Comparison of ENCODE assay signal across 8 mouse cellular contexts in the genomic region with DNA sequence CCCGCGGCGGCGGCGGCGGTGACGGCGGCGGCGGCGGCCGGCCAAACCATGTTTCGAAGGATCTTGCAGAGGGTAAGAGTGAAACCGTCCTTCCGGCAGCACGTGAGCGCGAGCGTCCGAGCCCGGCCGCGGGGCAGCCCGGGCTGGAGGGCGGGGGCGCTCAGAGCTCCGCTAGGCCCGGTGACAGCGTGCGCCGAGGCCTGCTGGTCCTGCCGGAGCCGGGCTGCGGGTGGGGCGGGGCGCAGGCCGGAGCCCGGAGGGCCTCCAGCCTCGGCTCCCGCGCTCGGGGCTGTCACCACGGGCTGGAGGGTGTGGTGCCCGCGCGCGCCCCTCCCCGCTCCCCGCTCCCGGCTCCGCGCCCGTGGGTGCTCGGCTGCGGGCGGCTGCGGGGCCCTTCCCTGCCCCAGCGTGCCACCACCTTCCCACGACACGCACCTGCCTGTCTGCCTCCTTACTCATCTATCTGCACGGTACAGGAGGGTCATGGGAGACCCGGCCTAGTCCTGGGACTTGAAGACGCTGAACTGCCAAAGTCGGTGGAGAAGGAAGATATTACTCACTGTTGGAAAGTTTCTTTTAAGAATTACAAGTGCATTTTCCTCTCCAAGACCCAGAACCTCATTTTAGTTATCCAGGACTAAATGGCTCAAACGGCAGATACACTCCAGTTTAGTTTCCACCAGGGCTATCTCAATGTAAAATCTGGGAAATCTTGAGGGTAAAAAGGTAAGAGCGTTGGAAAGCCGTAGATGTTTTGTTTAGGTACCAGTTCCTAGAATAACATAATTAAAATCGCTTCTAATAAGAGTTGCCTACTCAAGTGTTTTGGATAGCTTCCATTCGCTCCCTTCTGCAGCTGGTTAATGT. TPM values are rescaled to one million over a fixed set of nuclear protein-coding genes. Genes with fewer than 3 reads are reported as not detected.
DNase-seq lines count a peak whose midpoint lies in the region; ATAC-seq and TF ChIP-seq lines count a peak whose summit lies in the region.

No protein-coding gene starts in this region.

- WGBS in embryonic facial prominence, embryonic 11.5 days, result 6% methylated on average over 51 of the region's 69 CpGs
- WGBS in midbrain, embryonic 12.5 days, result 7% methylated on average over 48 of the region's 69 CpGs

- peak; percentile 87 for ATAC-seq in embryonic facial prominence, embryonic 11.5 days (replicated peaks; ENCODE audit: insufficient number of reproducible peaks, low FRiP score, low TSS enrichment, low read depth)
- peak; percentile 88 for ATAC-seq in midbrain, embryonic 12.5 days (ENCODE audit: low FRiP score, low read depth)

- intact Hi-C loops in left cerebral cortex, adult 2 months (cut with DNase I), result loop anchor here (5.0 kb wide), 1 partner anchor 379 kb away; a partner anchor contains a TSS

- no peaks in the 10 kb centered on the region for H3K36me3 ChIP-seq in embryonic facial prominence, embryonic 11.5 days (replicated peaks; ENCODE audit: control insufficient read depth, insufficient read depth, low read depth, low read length)
- no peaks in the 10 kb centered on the region for H3K36me3 ChIP-seq in midbrain, embryonic 12.5 days

- peak overlapping the region; percentile 89 for H3K27ac ChIP-seq in left cerebral cortex, adult 2 months
- H3K27ac ChIP-seq in embryonic facial prominence, embryonic 11.5 days (replicated peaks; ENCODE audit: low read depth, low read length), result peak overlapping the region; percentile 75
- H3K27ac ChIP-seq in midbrain, embryonic 12.5 days (replicated peaks), result peak overlapping the region; percentile 93

- no peaks in the 10 kb centered on the region for H3K4me1 ChIP-seq in embryonic facial prominence, embryonic 11.5 days (ENCODE audit: control insufficient read depth, insufficient read depth, low read length)
- peaks cover 15% of the 10 kb centered on the region for H3K4me1 ChIP-seq in midbrain, embryonic 12.5 days

- peak overlapping the region; percentile 75 for H3K9ac ChIP-seq in embryonic facial prominence, embryonic 11.5 days (replicated peaks; ENCODE audit: low read length)
- peak overlapping the region; percentile 81 for H3K9ac ChIP-seq in midbrain, embryonic 12.5 days (replicated peaks)

- no peaks in the 10 kb centered on the region for H3K27me3 ChIP-seq in embryonic facial prominence, embryonic 11.5 days (ENCODE audit: control insufficient read depth, insufficient read depth, low read length)
- H3K27me3 ChIP-seq in midbrain, embryonic 12.5 days, result no peaks in the 10 kb centered on the region

- peak in 1 of 2 experiments; percentile 53 for DNase-seq in left cerebral cortex, adult 2 months (ENCODE audit: extremely low spot score in 1 of 2, low spot score in 2 of 2)
- no peak for DNase-seq in left cerebral cortex, adult 18-20 months (ENCODE audit: low spot score in 2 of 2)
- peak; percentile 46 for DNase-seq in Muller cell, postnatal 12 days (ENCODE audit: inconsistent ontology term)
- peak; percentile 59 for DNase-seq in embryonic facial prominence, embryonic 11.5 days (ENCODE audit: low spot score)
- peak; percentile 67 for DNase-seq in induced T-regulatory cell, adult 2 months (ENCODE audit: low read depth)
- no peak for DNase-seq in layer of hippocampus, postnatal 10 days (ENCODE audit: low spot score in 2 of 2)
- DNase-seq in adrenal gland, postnatal 14 days, result no peak

- peak overlapping the region; percentile 94 for H3K4me2 ChIP-seq in embryonic facial prominence, embryonic 11.5 days (ENCODE audit: low read depth, low read length)
- peak overlapping the region; percentile 70 for H3K4me2 ChIP-seq in midbrain, embryonic 12.5 days (replicated peaks)

- TF ChIP-seq CTCF in left cerebral cortex, adult 2 months (IDR thresholded peaks at IDR 0.05), result no peak

- H3K4me3 ChIP-seq in left cerebral cortex, adult 2 months, result peak overlapping the region; percentile 98
- H3K4me3 ChIP-seq in embryonic facial prominence, embryonic 11.5 days (ENCODE audit: low read depth, low read length), result peak overlapping the region; percentile 74
- H3K4me3 ChIP-seq in midbrain, embryonic 12.5 days, result peak overlapping the region; percentile 69

- H3K9me3 ChIP-seq in embryonic facial prominence, embryonic 11.5 days (replicated peaks; ENCODE audit: control insufficient read depth, low read length), result no peaks in the 10 kb centered on the region
- no peaks in the 10 kb centered on the region for H3K9me3 ChIP-seq in midbrain, embryonic 12.5 days

RNA-seq across cellular contexts. Expression of a gene that starts 0.7 kb away (rescaled TPM):
- total RNA-seq in left cerebral cortex, adult 2 months (2021), result 10 to 100 TPM; 34.3 to 34.4 TPM
- total RNA-seq in left cerebral cortex, adult 18-20 months (2021), result 10 to 100 TPM; 36.0 to 38.0 TPM
- polyA plus RNA-seq in embryonic facial prominence, embryonic 11.5 days (2014; fragmentation: Nextera tagmentation; extraction: Ambion mirVana), result 11.8 and 12.8 TPM in 2 replicates
- 18.9 and 19.5 TPM in 2 replicates for polyA plus RNA-seq in midbrain, embryonic 12.5 days (2016; fragmentation: Nextera tagmentation; extraction: Ambion mirVana)
- 10 to 100 TPM; 27.7 to 29.8 TPM for total RNA-seq in layer of hippocampus, postnatal 10 days (2021)
- 31.7 and 33.1 TPM in 2 replicates for total RNA-seq in adrenal gland, postnatal 14 days (2021)

Comparison
In these comparisons a context has a peak if more than half of its experiments do, and no peak if none do; other contexts are left out.
1. DNase-seq: peak in Muller cell, postnatal 12 days (single experiment), embryonic facial prominence, embryonic 11.5 days (single experiment) and induced T-regulatory cell, adult 2 months (single experiment); none in left cerebral cortex, adult 18-20 months (0 of 2), layer of hippocampus, postnatal 10 days (0 of 2) and adrenal gland, postnatal 14 days (single experiment).
2. Peak in every context shown above with its lines, with median percentiles within 50 percentile points of each other: H3K27ac ChIP-seq and H3K4me3 ChIP-seq.